Mouse (Mus musculus) spleen, adult 2 months (tissue): ENCODE measurements at regions not wholly inside any gene's neighbourhood (a gene's known extent, or its start where the extent isn't known, plus 50 kb on each side); places are given as distances from the start of the nearest gene placed in this dataset.

Experiments
- DNase-seq, 2 experiments: peaks; one replicate each; pipeline versions ENCODE4 v3.0.0 to v3.0.0-alpha.2; 2012 to 2021; ENCODE audit warnings: low spot score in 2 of 2, low read depth in 1 of 2
- H3K27ac ChIP-seq: fragments of 200-500 bp; 2 replicates; pipeline ENCODE4 v1.5.1; 2012; ENCODE audit warnings: low read length, inconsistent platforms; ENCODE audit not compliant: insufficient read depth
- H3K27me3 ChIP-seq: fragments of 200-500 bp; 2 replicates; pipeline ENCODE4 v1.6.1; 2012; ENCODE audit warnings: mild to moderate bottlenecking, moderate library complexity, low read length, inconsistent platforms; ENCODE audit not compliant: control insufficient read depth, insufficient read depth
- H3K36me3 ChIP-seq: fragments of 200-500 bp; 2 replicates; pipeline ENCODE4 v1.6.1; 2012; ENCODE audit warnings: mild to moderate bottlenecking, low read length, inconsistent platforms; ENCODE audit not compliant: control insufficient read depth, insufficient read depth
- H3K4me1 ChIP-seq: fragments of 200-500 bp; 2 replicates; pipeline ENCODE4 v1.6.1; 2011; ENCODE audit warnings: inconsistent platforms; ENCODE audit not compliant: control insufficient read depth, insufficient read depth, insufficient read length
- H3K4me3 ChIP-seq: fragments of 200-500 bp; 2 replicates; pipeline ENCODE4 v1.5.1; 2011; ENCODE audit warnings: mild to moderate bottlenecking, inconsistent platforms; ENCODE audit not compliant: insufficient read depth, insufficient read length; ENCODE audit errors: extremely low read depth
- CTCF ChIP-seq: fragments of 200-500 bp; IDR thresholded peaks from 2 replicates; pipeline ENCODE4 v1.5.1; 2011; ENCODE audit warnings: mild to moderate bottlenecking, inconsistent platforms; ENCODE audit not compliant: insufficient read depth, insufficient read length, insufficient replicate concordance; ENCODE audit errors: extremely low read depth
- POLR2A ChIP-seq: fragments of 200-500 bp; IDR thresholded peaks from 2 replicates; pipeline ENCODE4 v1.6.1; 2011; ENCODE audit warnings: low read depth, low read length, inconsistent platforms
- WGBS: fragments of 180-500 bp; shearing (Covaris S2); methylation state at CpG from one replicate; pipeline ENCODE4 v1.1.7; 2018; 5-methylcytosine and 5-hydroxymethylcytosine counted together

- no peaks in the 10 kb centered on the region for H3K36me3 ChIP-seq
- TF ChIP-seq CTCF (no peak), POLR2A (no peak)
- H3K27me3 ChIP-seq, result no peaks in the 10 kb centered on the region
- H3K4me1 ChIP-seq, result no peaks in the 10 kb centered on the region
- WGBS, result 65% methylated on average over 4 of the region's 4 CpGs
- DNase-seq, result no peak
- H3K4me3 ChIP-seq, result no peak overlapping the region
- H3K27ac ChIP-seq, result no peak overlapping the region
Measured at GRCm38 (mm10) chr10:126646587-126646986, 254.6 kb downstream of the Atp23 start.

- 44% methylated on average over 9 of the region's 9 CpGs for WGBS
- Histone ChIP-seq H3K4me1 (no peaks in the 10 kb centered on the region), H3K27ac (no peak overlapping the region), H3K36me3 (no peaks in the 10 kb centered on the region), H3K4me3 (no peak overlapping the region), H3K27me3 (no peaks in the 10 kb centered on the region)
- DNase-seq, result no peak
- no peak for TF ChIP-seq CTCF
- no peak for TF ChIP-seq POLR2A
Measured at GRCm38 (mm10) chr10:126641792-126642289, 259.3 kb downstream of the Atp23 start.

DNA sequence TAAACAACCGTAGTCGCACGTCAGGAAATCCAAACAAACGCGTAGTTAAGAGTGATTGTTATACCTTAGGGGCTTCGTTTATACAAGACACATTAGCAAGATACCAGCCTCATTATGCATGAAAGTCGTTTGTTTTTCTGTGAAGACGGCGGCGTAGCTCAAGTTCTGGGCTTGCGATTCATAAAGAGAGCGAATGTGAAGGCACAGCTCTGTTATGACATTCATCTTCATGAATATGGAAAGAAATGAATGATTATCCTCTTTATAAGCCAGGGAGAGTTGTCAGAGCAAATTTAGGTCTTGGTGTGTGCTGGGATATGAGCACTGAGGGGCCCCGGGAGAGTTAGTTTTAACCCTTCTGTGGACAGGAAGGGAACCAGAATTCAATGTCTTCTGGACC is 266.4 kb downstream of the Atp23 start:
- Histone ChIP-seq H3K36me3 (no peaks in the 10 kb centered on the region), H3K27ac (no peak overlapping the region), H3K27me3 (no peaks in the 10 kb centered on the region), H3K4me1 (no peaks in the 10 kb centered on the region), H3K4me3 (no peak overlapping the region)
- no peak for DNase-seq
- TF ChIP-seq POLR2A (no peak), CTCF (no peak)
- 81% methylated on average over 13 of the region's 13 CpGs for WGBS

DNA sequence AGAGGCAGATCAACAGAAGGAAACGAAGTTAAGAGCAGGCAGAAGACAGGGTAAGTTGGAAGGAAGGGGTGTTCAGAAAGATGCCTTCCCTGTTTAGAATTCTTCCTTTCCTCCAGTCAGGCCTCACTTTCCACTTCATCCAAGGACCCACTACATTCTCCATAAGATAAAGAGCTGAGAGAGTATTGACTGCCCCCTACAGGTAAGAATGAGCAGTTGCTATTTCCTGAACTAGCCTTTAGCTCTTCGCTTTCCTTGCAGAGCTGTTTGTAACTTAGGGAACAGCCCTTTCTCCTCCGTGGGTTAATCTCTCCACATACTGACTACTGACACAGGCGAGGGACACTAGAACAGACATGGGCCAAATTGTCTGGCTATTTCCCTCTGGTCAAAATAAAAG is 273.1 kb downstream of the Atp23 start:
- no peak overlapping the region for H3K4me3 ChIP-seq
- TF ChIP-seq POLR2A, result no peak
- TF ChIP-seq CTCF, result no peak
- H3K27me3 ChIP-seq, result no peaks in the 10 kb centered on the region
- no peak for DNase-seq
- H3K27ac ChIP-seq, result no peak overlapping the region
- H3K4me1 ChIP-seq, result no peaks in the 10 kb centered on the region
- no peaks in the 10 kb centered on the region for H3K36me3 ChIP-seq
- 44% methylated on average over 4 of the region's 4 CpGs for WGBS

- DNase-seq, result no peak
- TF ChIP-seq POLR2A (no peak), CTCF (no peak)
- WGBS, result 54% methylated on average over 7 of the region's 7 CpGs
- Histone ChIP-seq H3K4me3 (no peak overlapping the region), H3K27ac (no peak overlapping the region), H3K4me1 (no peaks in the 10 kb centered on the region), H3K36me3 (no peaks in the 10 kb centered on the region), H3K27me3 (no peaks in the 10 kb centered on the region)
Measured at GRCm38 (mm10) chr10:126625466-126625865, 275.7 kb downstream of the Atp23 start.

DNA sequence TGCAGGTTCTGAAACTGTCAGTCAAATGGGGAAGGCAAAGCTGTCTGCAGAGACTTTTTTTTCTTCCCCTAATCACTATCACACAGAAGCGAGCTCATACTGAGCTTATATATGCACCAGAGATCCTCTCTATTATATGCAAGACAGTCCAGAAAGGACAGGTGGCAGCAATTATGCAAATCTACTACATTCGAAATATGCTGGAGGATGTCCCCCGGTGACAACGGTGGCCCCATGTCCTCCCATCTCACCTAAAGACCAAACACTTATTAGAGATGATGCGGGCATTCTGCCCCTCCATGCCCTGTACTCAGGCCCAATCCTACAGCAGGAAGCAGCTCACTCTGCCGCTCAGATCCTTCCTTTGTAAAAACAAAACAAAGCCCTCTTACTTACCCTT is 280.4 kb downstream of the Atp23 start:
- TF ChIP-seq POLR2A, result no peak
- no peak for TF ChIP-seq CTCF
- DNase-seq, result no peak
- Histone ChIP-seq H3K27me3 (no peaks in the 10 kb centered on the region), H3K4me3 (no peak overlapping the region), H3K4me1 (no peaks in the 10 kb centered on the region), H3K27ac (no peak overlapping the region), H3K36me3 (no peaks in the 10 kb centered on the region)
- 83% methylated on average over 6 of the region's 6 CpGs for WGBS

GRCm38 (mm10) chr10:126619970-126620369 is 281.2 kb downstream of the Atp23 start:
- WGBS, result 63% methylated on average over 10 of the region's 10 CpGs
- H3K27me3 ChIP-seq, result no peaks in the 10 kb centered on the region

DNA sequence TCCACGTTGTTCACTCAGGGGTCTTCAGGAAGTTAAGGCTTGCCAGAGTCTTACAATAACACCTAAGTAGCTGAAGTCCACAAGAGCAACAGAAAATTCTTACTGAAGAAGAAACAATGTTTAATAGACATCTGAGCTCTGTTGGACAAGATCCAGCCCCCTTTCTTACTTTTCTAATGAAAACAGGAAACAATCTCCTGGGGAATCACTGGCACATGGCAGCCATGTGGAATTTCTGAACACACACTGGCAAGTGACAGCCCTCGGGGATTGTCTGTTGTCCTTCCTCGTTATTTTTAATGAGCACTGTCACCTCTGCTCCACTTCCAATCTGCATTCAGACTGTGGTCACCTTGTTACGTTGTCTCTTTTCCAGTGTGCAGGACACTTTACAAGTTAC is 288.9 kb downstream of the Atp23 start:
- H3K4me1 ChIP-seq, result no peaks in the 10 kb centered on the region
- 85% methylated on average over 4 of the region's 4 CpGs for WGBS
- no peak overlapping the region for H3K27ac ChIP-seq
- no peaks in the 10 kb centered on the region for H3K36me3 ChIP-seq
- DNase-seq, result no peak
- no peak overlapping the region for H3K4me3 ChIP-seq
- H3K27me3 ChIP-seq, result no peaks in the 10 kb centered on the region
- TF ChIP-seq CTCF, result no peak
- TF ChIP-seq POLR2A, result no peak

More at GRCm38 (mm10) chr10:126619970-126620369, 281.2 kb downstream of the Atp23 start:
- no peak overlapping the region for H3K27ac ChIP-seq
- no peaks in the 10 kb centered on the region for H3K36me3 ChIP-seq
- H3K4me1 ChIP-seq, result no peaks in the 10 kb centered on the region
- H3K4me3 ChIP-seq, result no peak overlapping the region
- DNase-seq, result no peak
- TF ChIP-seq POLR2A (no peak), CTCF (no peak)
